Mouse (Mus musculus): Measurements from ENCODE around the gene Grik3.

Grik3 gene

DNA sequence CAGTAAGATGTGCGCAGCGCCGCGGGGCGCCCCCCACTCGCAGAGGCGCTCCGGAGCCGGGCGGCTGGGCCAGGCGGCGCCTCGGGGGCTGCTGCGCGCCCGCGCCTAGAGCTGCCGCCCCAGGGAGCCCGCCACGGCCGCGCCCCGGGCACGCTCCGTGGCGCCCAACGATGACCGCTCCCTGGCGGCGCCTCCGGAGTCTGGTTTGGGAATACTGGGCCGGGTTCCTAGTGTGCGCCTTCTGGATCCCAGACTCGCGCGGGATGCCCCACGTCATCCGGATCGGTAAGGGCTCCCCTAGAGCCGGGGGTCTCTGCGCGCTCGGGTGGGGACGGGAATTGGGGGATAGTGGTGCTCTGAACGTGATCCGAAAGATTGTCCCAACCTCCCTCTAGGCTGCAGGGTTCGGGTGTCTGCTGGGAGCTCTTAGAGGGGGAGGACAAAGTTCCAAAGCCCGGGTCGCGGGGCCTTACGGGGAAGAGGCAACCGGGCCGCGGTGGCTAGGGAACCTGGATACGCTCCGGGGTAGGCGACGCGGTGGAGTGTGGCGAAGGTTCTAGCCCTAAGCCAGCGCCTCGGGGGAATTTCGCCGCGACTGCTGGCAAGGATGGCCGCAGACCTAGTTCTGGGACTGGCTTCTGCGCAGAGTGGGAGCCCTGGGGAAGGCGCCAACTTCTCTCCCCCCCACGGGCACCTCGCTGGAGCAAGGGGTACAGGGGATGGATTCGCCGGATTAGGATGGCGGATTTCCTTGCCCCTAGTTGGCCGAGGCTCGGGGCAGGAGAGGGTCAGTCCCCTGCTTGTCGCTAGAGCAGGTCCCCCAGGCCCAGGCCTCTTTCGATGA lies at the start of gene Grik3:
Gene Grik3, plus strand, starts transcription at position 40 of the 844 bp plus-strand sequence.
- no peak for DNase-seq

DNA sequence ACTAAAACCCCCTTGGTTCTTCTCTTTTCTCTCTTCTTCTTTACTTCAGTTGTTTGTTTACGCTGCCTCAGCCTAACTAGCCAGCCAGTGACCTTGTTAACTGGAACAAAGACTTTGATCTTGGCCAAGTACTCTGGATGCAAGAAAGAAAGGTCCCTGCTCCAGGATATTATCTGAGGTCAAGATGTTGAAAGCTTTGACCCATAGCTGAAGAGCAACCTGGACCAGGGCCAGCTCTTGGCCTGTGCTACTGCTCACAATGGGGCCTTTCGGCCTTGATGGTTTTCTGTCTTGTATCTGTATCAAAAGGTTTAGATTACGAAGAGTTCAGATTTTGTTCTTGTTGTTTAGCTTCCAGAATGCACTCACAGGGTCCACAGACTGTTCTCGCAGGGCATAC lies 48.7 kb upstream of the Grik3 start:
- no peak for DNase-seq

DNA sequence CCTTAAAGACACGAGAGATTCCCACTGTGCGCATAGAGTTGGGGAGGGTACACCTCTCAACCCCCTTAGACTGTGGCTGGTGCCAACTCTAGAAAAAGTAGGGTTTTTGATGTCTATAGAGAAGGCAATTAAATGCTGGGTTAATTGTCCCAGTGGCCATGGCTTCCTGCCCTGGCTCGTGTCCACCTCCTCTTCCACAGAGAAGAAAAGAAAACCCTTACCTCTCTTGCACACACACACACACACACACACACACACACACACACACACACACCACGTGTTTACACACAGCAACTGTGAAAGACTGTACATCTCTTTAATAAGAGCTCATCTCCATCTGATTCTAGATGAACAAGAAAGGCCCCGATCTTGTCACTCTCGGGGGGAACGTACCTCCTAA lies 46.1 kb upstream of the Grik3 start:
- DNase-seq = peak; percentile 29 to 48

DNA sequence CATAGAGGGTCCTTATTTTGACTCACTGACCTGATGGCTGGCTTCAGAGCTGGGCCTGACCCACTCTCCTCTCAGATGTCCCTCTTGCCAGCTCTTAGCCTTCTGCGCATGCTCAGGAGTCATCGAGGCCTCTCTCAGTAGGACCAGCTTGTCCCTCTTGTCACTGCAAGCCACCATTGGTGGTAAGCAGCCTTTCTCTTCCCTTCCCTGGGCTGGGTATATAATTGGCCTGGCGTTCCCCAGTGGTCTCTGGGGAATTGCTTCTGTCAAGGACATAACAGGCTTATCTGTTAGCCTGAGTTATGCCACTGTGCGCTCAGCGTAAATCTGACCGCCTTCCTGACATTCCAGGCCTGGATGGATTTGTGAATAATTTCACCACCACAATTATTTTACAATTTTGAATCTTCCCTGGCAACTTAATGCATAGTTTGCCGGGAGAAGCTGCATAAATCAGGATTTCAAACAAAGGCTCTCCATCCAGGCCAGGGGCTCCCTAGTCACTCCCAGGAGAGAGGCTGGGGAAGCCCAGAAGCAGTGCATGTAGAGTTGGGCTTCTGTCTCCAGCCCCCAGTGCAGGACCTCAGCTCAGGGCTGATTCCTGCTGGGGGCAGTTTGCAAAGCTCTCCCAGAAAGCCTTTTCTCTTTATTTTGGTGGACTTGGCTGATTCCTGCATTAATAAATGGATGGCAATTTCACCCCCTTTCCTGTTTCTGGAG lies 39.7 kb upstream of the Grik3 start:
- no peak for DNase-seq

DNA sequence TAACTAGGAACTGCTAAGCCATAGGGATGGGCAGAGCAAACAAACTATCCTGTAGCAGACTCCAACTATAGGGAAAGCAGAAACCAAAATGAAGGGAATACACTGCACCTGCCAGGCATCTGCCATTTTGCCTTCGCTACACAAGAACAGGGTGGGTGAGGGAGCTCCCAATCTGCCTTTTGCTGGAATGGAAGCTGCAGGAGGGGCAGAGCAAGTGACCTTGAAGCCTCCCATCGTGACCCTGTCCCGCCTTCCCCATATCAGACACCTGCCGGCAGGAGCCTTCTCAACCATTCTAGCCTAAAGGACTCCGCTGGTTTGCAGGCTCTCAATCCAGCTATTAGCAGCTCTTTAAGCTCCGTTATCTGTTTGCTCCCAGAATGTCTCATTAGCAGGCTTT lies 38.7 kb upstream of the Grik3 start:
- DNase-seq = no peak

DNA sequence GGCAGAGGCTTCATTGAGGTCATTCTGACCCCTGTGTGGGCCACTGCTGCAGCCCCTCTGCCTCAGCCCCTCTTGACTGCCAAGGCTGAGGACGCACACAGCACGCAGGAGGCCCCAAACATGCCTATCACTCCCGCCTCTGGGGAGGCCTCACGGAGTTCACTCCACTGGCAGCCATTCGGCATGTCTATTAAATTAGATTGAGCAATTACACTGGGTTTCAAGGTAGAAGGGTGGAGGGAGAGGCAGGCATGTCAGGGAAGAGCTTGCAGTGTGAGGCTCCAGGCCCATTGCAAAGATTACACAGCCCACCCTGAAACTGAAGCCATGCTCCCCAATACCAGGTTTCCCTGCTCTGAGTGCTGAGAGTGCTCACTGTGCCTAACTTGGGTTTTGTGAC lies 34.0 kb upstream of the Grik3 start:
- DNase-seq = no peak

DNA sequence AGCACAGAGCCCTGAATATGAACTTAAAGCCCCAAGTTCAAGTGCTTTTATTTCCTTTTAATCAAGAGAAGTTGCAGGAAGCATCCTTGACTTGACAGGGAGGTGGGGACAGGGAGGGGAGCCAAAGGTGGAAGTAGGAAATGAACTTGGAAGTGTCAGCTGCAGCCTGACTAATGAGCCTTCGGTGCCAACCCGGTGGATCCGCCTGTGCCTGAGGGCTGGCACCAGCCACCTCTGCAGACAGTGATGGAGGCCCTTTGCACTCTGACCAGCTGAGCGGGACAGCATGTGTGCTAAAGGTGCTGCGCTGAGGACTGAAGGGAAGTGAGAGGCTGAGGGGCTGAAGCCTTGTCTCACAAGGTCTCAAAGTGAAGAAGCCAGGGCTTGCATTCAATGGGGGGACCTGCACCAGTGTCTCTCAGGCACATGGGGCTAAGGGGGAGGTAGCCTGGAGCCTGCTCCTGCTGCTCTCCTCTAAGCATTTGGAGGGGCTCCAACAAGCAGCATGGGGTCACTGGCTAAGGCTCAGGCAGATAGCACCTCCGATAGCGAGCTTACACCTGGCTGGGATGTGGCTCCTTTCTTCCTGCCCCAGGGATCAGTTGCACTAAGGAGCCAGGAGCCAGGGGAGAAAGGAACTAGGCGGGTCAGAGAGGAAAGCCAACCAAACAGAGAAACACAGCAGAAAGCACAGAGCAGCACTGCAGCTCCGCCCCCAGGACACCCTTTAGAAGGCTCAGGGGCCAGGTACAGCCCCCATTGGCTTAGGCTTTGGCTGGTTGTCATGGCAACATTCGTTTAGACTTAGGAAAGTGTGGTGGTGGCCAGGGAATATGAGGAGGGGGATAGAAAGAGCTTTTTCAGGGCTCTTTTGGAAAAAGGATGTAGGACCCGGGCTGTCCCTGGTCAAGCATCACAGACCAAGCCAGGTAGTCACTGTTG lies 33.1 kb upstream of the Grik3 start:
- peak; percentile 44 to 58 for DNase-seq

DNA sequence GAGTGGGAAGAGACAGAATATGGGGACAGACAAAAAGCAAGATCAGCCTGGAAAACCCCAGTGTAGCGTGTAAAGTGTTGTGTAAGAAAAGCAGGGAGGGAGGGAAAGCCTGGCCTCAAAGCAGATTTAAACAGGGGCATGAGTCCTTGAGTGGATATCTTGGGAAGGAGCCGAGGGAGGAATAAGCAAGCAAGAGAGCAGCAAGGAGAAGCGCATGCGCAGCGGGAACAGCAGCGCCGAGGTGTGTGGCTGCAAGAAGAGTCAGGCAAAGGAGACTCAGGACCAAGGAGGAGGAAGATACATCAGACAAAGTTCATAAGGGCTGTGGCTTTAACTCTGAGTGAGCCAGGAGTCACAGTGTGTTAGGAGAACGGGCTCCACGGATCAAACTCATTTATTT lies 30.7 kb upstream of the Grik3 start:
- no peak for DNase-seq

DNA sequence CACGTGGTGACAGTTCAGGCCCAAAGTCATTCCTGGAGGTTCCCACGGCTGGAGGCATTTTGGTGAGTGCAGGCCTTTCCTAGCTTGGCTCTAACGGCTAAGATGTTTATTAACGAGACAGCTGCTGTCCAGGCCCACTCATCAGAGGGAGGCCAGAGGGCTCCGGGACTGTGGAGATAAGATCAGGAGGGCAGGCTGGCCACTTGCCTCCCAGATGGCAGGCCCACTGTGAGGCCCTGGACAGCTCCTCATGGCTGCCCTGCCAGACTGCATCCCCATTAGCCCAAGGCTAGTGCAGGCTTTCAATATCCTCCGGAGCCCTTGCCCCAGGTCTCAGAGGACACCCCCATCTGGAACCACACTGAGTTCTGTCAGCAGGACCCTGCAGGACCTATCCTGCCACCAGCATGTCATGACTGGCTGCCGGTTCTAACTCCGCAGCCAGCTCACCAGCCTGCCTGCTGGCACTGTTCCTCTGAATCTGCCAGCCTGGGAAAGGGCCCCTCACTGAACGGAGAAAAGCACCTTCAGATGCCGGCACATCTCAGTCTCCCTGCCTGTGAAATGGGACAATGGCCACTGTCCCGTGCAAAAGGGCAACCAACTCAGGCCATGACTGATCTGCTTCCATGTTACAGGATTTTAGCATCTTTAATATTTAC lies 20.7 kb upstream of the Grik3 start:
- DNase-seq = peak; percentile 46 to 54

DNA sequence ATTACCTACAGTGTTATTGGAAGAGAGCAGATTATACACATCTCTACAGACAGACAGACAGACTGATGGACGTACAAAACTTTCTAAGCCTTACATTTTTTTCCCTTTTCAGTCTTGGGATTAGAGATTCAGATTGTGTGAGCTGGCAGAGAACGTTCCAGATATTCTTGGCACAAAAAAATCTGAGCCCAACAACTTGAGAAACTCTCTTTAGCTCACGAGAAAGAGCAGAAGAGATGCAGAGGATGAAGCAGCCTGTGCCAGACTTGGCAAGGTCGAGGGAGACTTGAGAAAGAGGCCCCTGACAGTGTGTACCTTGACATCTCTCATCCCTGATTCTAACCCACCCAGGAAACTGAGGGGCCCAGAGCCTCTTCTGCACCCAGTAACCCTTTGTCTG lies 15.6 kb upstream of the Grik3 start:
- no peak for DNase-seq

DNA sequence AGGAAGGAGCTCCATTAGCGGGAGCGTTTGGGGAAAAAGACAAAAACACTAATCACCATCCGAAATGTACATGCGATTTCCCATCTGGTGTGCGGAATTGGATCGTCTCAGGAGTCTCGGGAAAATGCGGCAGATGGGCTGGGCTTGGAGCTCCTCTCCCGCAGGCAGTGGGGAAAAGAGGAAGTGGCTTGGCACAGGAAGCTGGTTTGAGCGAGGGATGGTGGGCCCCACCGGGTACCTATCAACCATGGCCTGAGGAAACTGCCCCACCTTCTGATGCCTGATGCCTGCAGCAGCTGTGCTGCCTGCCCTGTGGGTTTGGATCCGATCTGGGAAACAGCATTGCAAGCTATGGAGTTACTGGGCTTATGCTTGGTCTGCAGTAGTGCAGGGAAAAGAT lies 12.4 kb upstream of the Grik3 start:
- peak; percentile 46 to 67 for DNase-seq

DNA sequence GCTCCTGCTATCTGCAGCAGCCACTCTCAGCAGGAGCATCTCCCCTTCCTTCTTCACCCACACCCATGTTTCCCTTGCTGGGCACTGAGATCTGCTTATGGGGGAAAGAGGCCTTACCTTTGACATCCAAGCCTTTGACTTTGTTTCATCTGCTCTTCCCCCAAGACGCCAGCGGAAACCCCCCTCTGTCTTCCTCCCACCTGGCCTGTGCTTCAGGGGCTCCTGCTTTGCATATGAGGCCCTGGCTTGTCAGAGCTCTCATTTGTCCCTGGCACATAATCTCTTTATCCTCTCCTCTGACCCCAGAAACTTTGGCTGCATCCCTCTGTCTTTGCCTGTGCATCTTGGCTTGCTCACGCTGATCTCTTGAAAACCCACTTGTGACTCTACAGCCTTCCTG lies 9.2 kb upstream of the Grik3 start:
- DNase-seq = no peak

DNA sequence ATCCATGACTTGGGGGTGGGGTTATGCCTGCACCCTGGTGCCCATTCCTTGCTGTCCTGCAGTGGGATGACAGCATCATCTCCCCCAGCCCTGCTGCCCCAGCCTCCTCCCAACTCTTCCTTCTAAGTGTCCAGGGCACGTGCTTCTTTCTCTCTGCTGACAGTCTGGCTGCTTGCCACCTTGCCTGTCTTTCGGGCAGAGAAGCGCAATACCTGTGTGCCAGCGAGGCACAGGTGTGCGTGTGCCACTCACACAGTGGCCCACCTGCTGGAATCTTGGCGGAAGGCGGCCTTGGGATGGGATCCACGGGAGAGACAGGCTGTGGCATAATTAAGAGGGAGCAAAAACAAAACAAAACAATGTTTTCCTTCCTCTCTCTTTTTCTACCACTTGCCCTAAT lies 6.4 kb upstream of the Grik3 start:
- DNase-seq = peak; percentile 83 to 84

DNA sequence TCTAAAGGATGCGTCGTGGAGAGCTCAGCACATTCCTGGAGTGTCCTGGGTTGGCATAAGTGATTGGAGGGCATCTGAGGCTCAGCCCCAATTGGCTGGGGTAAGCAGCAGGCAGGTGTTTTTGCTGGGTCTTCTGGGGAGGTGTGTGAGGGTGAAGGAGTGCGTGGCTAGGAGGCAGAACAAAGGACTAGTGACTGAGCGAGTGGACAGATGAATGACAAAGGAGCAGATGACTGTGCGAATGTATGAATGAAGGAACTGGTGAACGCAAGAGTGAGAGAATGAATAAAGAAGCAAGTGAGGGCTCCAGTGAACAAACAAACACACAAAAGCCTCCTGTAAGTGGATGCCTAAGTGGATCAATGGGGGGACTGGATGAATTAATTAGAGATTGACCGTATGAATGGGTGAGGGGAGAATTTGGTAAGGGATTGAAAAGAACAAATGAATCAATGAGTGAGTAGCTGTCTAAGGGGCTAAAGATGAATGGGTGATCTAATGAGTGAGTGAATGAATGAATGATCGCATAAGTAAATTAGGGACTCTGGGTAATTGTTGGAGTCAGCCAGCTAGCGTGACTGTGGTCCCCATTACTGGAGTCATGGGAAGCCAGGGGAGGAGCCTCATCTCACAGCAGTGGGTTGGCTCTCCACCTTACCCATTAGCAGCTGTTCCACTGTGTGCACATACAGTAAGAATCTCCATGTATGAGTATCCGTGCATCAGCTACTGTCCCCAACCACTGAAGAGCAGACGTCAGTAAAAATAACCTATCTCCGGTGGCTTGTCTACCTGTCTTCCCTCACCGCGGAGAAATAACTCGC lies 4.9 kb upstream of the Grik3 start:
- no peak for DNase-seq

DNA sequence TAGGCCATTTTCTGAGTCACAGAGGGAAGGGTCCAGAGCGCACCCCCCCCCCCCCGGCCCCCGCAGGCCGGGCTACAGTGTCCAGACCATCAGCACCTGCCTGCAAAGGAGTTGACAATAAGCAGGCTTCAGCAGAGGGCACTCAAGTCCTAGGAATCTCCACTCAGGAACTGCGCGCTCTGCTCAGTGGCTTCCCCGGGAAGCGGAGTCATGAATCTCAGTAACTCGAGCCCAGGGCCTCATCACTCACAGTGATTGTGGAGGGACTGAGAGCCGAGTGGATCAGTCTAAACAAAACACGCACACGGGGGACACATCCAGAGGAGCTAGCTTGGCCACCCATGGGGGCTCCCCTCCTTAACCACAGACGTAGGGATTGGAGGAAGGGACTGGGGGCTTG lies 3.9 kb upstream of the Grik3 start:
- peak; percentile 59 to 67 for DNase-seq

DNA sequence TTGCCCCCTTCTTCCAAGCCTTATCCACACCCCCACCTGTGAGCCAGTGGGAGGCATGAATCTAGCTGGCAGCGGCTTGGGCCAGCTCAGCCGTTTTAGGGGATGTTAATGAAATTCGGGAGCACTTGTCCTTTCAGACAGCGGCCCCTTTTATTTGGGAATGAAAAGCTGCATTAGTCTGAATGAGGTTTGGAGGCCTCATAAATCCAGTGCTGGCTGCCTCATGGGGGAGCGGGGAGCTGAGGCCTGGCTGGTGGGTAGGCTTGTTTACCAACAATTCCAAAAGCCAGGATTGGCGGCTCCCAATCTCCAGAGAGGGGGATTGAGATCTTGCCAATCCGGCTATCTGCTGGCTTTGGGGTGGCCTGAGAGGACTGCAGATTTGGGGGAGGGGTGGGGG lies 3.5 kb upstream of the Grik3 start:
- DNase-seq = no peak

DNA sequence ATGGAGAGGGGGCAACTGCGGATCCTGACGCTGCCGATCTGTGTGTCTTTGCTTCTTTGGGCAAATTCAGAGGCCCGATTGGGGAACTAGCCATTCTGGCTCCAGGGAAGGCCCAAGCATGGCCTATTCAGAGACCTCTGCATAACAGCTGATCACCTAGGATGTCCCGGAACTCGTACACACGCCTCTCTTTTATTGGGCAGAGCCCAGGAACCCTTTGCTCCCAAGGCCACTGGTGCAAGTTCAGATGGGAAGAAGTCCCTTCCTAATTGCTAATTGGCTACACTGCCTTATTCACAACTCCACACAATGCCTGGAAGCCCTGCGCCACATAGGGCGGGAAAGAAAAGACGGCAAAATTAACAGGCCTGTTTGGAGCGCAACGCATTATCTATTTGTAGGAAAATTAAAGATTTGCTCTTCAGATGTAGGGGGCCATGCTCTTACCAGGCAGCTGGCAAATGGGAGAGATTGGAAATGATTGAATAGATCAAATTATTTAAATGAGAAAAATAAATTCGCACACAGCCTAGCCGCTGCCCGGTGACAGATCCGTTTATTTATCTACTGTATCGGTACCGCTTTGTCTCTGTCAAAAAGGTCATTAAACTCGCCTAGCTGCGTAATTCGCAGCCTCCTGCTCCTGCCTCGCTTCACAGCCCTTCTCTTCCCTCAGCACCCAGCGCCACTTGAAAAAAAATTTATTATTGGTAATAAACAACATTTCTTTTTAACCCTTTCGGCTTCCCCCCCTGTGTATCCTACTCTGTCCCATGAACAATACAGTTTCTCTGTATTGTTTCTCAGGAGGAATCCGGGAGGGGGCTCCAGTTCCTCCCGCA lies 1.5 kb upstream of the Grik3 start:
- no peak for DNase-seq

DNA sequence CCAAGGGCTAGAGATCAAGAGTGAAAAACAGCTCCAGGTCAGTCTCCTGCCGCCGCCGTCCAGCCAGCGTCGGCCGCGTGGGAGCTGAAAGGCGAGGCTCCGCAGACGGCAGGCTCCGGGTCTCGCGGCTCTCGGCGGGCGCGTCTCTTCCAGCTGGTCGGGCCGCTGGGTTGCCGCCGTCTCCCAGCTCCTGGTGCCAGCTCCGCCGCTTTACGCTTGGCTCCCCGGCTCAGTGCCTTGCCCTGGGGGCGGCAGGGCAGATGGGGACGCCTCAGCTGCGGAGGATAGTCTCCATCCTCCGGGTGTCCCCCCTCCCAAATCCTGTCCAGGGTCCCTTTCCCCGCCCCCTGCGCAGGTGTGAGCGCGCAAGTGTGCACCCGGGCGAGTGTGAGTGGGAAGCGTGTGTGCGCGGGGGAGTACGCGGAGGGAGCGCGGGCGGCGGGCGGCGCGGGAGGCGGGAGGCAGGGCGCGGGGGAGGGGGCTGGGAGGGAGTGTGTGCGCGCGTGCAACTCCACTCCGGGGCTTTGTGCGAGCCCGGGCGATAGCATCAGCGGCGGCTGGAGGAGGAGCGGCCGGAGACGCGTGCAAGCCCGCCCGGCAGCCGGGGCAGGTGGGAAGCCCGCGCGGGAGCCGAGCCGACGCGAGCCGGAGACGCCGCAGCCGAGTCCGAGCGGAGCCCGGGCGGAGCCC lies 454 bp upstream of the Grik3 start:
- DNase-seq = peak; percentile 51 to 64

DNA sequence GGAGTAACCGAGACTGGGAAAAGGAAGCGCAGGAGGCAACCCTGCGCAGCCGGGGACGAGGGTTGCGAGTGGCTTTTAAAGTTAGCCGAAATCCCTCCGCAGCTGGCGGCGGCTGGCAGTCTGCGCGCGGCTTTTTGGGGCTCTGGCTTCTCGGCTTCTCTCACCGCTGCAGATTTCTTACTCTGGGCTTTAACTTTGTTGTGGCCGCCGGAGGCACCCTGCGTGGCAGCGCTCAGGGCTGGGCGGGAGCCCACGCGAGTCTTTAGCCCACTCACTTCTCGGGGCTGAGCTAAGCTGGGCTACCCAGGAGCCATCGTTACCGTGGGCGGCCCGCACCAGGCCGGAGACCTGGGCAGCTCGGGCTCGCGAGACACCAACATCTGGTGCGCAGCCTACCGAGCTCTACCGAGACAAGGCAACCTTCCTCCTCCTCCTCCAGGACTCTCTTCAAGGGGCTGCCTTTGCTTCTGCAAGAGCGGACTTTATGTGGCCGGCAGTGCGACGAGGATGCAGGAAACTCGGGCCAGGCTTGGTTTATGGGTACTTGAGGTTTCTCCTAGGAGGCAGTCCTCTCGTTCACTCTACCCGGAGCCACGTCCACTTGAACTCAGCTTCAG lies 1.1 kb downstream of the Grik3 start:
- DNase-seq = no peak

DNA sequence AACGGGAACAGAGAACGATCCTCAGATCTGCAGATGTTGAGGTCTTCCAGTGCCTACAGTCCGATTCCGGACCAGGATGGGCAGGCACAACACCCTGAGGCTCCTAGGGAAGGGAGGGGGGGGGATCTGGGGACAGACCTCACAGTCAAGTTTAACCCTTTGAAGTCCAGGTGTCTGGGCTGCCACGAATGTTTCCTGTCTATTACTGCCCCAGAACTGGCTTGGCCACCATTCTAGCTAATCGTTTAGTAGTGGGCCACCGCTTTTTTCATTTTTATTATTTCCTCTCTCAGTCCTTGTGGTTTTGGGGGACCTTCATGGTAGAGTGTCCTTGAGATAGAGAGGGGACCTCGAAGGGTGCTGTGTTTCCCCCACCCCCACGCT lies 1.6 kb downstream of the Grik3 start:
- DNase-seq = no peak
